Mouse (Mus musculus) kidney, embryonic 14.5 days (tissue): Measurements from ENCODE around the gene Cd300lf. TPM values are rescaled to one million over a fixed set of nuclear protein-coding genes. Genes with fewer than 3 reads are reported as not detected.

Experiments
- ATAC-seq: fragments of 200-750 bp; cut with Nextera tagmentation; 2 replicates; pipeline ENCODE4 v1.8.0; 2017; ENCODE audit warnings: moderate number of reproducible peaks, mild to moderate bottlenecking, moderate TSS enrichment, moderate library complexity; ENCODE audit not compliant: low FRiP score, low TSS enrichment
- H3K27ac ChIP-seq: fragments of 300-500 bp; sonication (generic); 2 replicates; pipeline ENCODE4 v1.5.1; 2014; ENCODE audit warnings: low read depth, mild to moderate bottlenecking, low read length, moderate library complexity, mixed read lengths
- H3K27me3 ChIP-seq: fragments of 300-500 bp; sonication (generic); 2 replicates; pipeline ENCODE4 v1.6.1; 2014; ENCODE audit warnings: mild to moderate bottlenecking, low read length; ENCODE audit not compliant: control insufficient read depth, insufficient read depth
- H3K36me3 ChIP-seq: fragments of 300-500 bp; sonication (generic); 2 replicates; pipeline ENCODE4 v1.6.1; 2014; ENCODE audit warnings: low read length, mixed read lengths; ENCODE audit not compliant: control insufficient read depth, insufficient read depth
- H3K4me1 ChIP-seq: fragments of 300-500 bp; sonication (generic); 2 replicates; pipeline ENCODE4 v1.6.1; 2014; ENCODE audit warnings: low read length, mixed read lengths; ENCODE audit not compliant: control insufficient read depth, insufficient read depth
- H3K4me2 ChIP-seq: fragments of 300-500 bp; sonication (generic); replicated peaks from 2 replicates; pipeline ENCODE4 v1.6.1; 2014; ENCODE audit warnings: low read depth, mild to moderate bottlenecking, low read length
- H3K4me3 ChIP-seq: fragments of 300-500 bp; sonication (generic); 2 replicates; pipeline ENCODE4 v1.5.1; 2014; ENCODE audit warnings: mild to moderate bottlenecking, low read length
- H3K9ac ChIP-seq: fragments of 300-500 bp; sonication (generic); 2 replicates; pipeline ENCODE4 v1.6.1; 2014; ENCODE audit warnings: low read depth, mild to moderate bottlenecking, low read length, moderate library complexity
- H3K9me3 ChIP-seq: fragments of 300-500 bp; sonication (generic); 2 replicates; pipeline ENCODE4 v1.6.1; 2016; ENCODE audit warnings: low read length; ENCODE audit not compliant: control insufficient read depth
- WGBS: fragments of 180-500 bp; shearing (Covaris S2); extraction: QIAGEN DNeasy Blood & Tissue Kit; methylation state at CpG from one replicate; pipeline ENCODE4 v1.1.7; 2014; 5-methylcytosine and 5-hydroxymethylcytosine counted together
- polyA plus RNA-seq: library from polyadenylated mRNA; unstranded; fragments of >200 nt; fragmentation: Nextera tagmentation; extraction: Ambion mirVana; gene quantifications from 2 replicates; pipeline ENCODE4 v1.2.1, GENCODE M21; 2014

Cd300lf gene
- polyA plus RNA-seq, 1 experiment from 2014 or later: 0.26 TPM

GRCm38 (mm10) chr11:115129508-115130126 is 4.2 kb downstream of the Cd300lf start:
- no peaks in the 10 kb centered on the region for H3K4me1 ChIP-seq
- WGBS: 88% methylated on average over 13 of the region's 13 CpGs
- no peaks in the 10 kb centered on the region for H3K27me3 ChIP-seq
- no peak overlapping the region for H3K4me2 ChIP-seq
- no peak overlapping the region for H3K4me3 ChIP-seq
- ATAC-seq: no peak
- H3K27ac ChIP-seq: no peak overlapping the region
- no peak overlapping the region for H3K9ac ChIP-seq
- H3K9me3 ChIP-seq: no peaks in the 10 kb centered on the region
- no peaks in the 10 kb centered on the region for H3K36me3 ChIP-seq

- H3K4me3 ChIP-seq: no peak overlapping the region
- 72% methylated on average over 4 of the region's 4 CpGs for WGBS
- no peaks in the 10 kb centered on the region for H3K9me3 ChIP-seq
- no peak overlapping the region for H3K9ac ChIP-seq
- H3K27me3 ChIP-seq: no peaks in the 10 kb centered on the region
- no peaks in the 10 kb centered on the region for H3K36me3 ChIP-seq
- H3K4me1 ChIP-seq: no peaks in the 10 kb centered on the region
- no peak overlapping the region for H3K4me2 ChIP-seq
- no peak for ATAC-seq
- H3K27ac ChIP-seq: no peak overlapping the region
Measured at GRCm38 (mm10) chr11:115128483-115128882, 5.3 kb downstream of the Cd300lf start.

- Histone ChIP-seq H3K27me3 (no peaks in the 10 kb centered on the region), H3K4me2 (no peak overlapping the region), H3K4me1 (no peaks in the 10 kb centered on the region), H3K36me3 (no peaks in the 10 kb centered on the region), H3K4me3 (no peak overlapping the region), H3K9ac (no peak overlapping the region), H3K9me3 (no peaks in the 10 kb centered on the region), H3K27ac (no peak overlapping the region)
- no peak for ATAC-seq
- 63% methylated on average over 9 of the region's 9 CpGs for WGBS
Measured at GRCm38 (mm10) chr11:115119409-115119808, 14.4 kb downstream of the Cd300lf start.

DNA sequence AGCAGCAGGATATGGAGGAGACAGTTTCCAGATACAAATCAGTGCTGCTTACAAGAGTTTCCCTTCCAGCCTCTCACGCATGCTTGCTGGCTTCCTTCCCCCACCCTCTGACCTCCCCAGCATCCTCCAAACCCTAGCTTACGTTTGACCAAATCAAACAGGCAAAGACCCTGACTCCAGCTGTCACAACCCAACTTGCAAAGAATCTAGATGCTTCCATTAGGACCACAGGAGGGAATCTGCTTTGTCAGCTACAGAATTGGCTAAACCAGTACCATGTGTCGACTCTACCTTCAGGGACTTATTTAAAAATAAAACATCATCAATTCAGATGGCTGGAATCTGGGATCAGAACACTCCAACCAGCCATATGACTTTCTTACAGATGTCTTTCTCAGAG is 21.6 kb downstream of the Cd300lf start:
- WGBS: 53% methylated on average over 3 of the region's 3 CpGs
- H3K4me2 ChIP-seq: no peak overlapping the region
- no peak for ATAC-seq

DNA sequence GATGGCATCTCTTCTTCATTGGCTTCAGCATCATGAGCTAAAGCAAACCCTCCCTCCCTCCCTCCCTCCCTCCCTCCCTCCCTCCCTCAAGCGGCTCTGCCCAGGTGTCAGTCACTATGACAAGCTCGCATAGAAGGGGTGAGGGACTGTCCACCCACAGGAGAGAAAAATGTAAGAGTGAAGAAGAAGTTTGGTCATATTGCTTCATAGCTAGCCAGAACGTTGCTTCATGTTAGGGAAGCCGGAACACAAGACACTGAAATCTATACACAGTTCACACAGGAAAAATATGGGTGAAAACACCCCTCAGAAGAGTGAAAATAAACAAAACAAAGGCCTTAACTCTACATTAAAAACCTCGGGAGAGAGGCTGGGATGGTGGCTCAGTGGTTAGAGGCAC is 23.5 kb downstream of the Cd300lf start:
- H3K9ac ChIP-seq: no peak overlapping the region
- no peak for ATAC-seq
- WGBS: 79% methylated on average over 4 of the region's 5 CpGs

More for the DNA sequence above, 21.6 kb downstream of the Cd300lf start:
- H3K4me3 ChIP-seq: no peak overlapping the region
- no peaks in the 10 kb centered on the region for H3K36me3 ChIP-seq
- H3K4me1 ChIP-seq: no peaks in the 10 kb centered on the region
- H3K27ac ChIP-seq: no peak overlapping the region
- no peak overlapping the region for H3K9ac ChIP-seq
- no peaks in the 10 kb centered on the region for H3K27me3 ChIP-seq
- H3K9me3 ChIP-seq: no peaks in the 10 kb centered on the region

GRCm38 (mm10) chr11:115108176-115108575 is 25.6 kb downstream of the Cd300lf start:
- Histone ChIP-seq H3K36me3 (no peaks in the 10 kb centered on the region), H3K9ac (no peak overlapping the region), H3K27ac (no peak overlapping the region), H3K4me2 (no peak overlapping the region), H3K27me3 (no peaks in the 10 kb centered on the region), H3K9me3 (no peaks in the 10 kb centered on the region), H3K4me1 (no peaks in the 10 kb centered on the region), H3K4me3 (no peak overlapping the region)
- WGBS: 84% methylated on average over 8 of the region's 8 CpGs
- ATAC-seq: no peak

More for the DNA sequence above, 23.5 kb downstream of the Cd300lf start:
- no peak overlapping the region for H3K27ac ChIP-seq
- H3K4me3 ChIP-seq: no peak overlapping the region
- H3K4me2 ChIP-seq: no peak overlapping the region
- no peaks in the 10 kb centered on the region for H3K9me3 ChIP-seq
- H3K4me1 ChIP-seq: no peaks in the 10 kb centered on the region
- no peaks in the 10 kb centered on the region for H3K36me3 ChIP-seq
- H3K27me3 ChIP-seq: no peaks in the 10 kb centered on the region

- H3K9me3 ChIP-seq: no peaks in the 10 kb centered on the region
- H3K36me3 ChIP-seq: no peaks in the 10 kb centered on the region
- WGBS: 46% methylated on average over 4 of the region's 4 CpGs
- no peak overlapping the region for H3K4me3 ChIP-seq
- no peak overlapping the region for H3K27ac ChIP-seq
- no peaks in the 10 kb centered on the region for H3K27me3 ChIP-seq
- no peak for ATAC-seq
- H3K9ac ChIP-seq: no peak overlapping the region
- H3K4me1 ChIP-seq: no peaks in the 10 kb centered on the region
- no peak overlapping the region for H3K4me2 ChIP-seq
Measured at GRCm38 (mm10) chr11:115107403-115107916, 26.3 kb downstream of the Cd300lf start.

DNA sequence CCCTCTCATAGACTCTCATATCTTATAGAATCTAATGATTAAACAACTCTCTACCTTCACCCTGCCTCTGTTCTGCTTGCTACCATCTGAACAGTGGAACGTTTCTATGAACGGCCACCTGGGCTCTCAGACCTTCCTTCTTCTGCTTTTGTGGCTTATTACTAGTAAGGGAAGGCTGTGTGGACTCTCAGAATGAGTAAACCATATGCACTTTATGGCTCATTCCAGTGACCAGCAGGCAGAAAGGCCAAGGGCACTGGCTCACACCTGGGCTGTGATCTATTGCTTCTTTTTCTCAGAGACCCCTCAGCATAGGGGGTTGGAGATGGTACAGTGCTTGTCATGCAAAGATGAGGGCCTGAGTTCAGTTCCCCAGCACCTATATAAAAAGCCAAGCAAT is 27.2 kb downstream of the Cd300lf start:
- no peaks in the 10 kb centered on the region for H3K4me1 ChIP-seq
- H3K4me3 ChIP-seq: no peak overlapping the region
- no peak overlapping the region for H3K27ac ChIP-seq
- no peak for ATAC-seq
- H3K9me3 ChIP-seq: no peaks in the 10 kb centered on the region
- no peaks in the 10 kb centered on the region for H3K27me3 ChIP-seq
- WGBS: 83% methylated on average over 2 of the region's 2 CpGs
- H3K36me3 ChIP-seq: no peaks in the 10 kb centered on the region
- H3K9ac ChIP-seq: no peak overlapping the region
- H3K4me2 ChIP-seq: no peak overlapping the region

- H3K27ac ChIP-seq: no peak overlapping the region
- WGBS: 68% methylated on average over 8 of the region's 8 CpGs
- H3K4me3 ChIP-seq: no peak overlapping the region
- H3K9me3 ChIP-seq: no peaks in the 10 kb centered on the region
- H3K36me3 ChIP-seq: no peaks in the 10 kb centered on the region
- ATAC-seq: no peak
- no peak overlapping the region for H3K4me2 ChIP-seq
- no peaks in the 10 kb centered on the region for H3K4me1 ChIP-seq
- no peaks in the 10 kb centered on the region; the same call in 1 of the 2 replicates for H3K27me3 ChIP-seq
- H3K9ac ChIP-seq: no peak overlapping the region
Measured at GRCm38 (mm10) chr11:115104769-115105563, 28.8 kb downstream of the Cd300lf start.
